Mouse (Mus musculus) hindbrain, embryonic 12.5 days (tissue): ENCODE data around the gene Fam19a5. TPM values are rescaled to one million over a fixed set of nuclear protein-coding genes. Genes with fewer than 3 reads are reported as not detected.

ENCODE experiments used
- ATAC-seq: fragments of 200-750 bp; cut with Nextera tagmentation; 2 replicates; pipeline ENCODE4 v1.8.0; 2017; ENCODE audit warnings: moderate TSS enrichment; ENCODE audit not compliant: low FRiP score
- H3K27ac ChIP-seq: fragments of 300-500 bp; sonication (generic); 2 replicates; pipeline ENCODE4 v1.5.1; 2016; ENCODE audit warnings: mild to moderate bottlenecking
- H3K27me3 ChIP-seq: fragments of 300-500 bp; sonication (generic); 2 replicates; pipeline ENCODE4 v1.6.1; 2016; ENCODE audit warnings: mild to moderate bottlenecking
- H3K36me3 ChIP-seq: fragments of 300-500 bp; sonication (generic); 2 replicates; pipeline ENCODE4 v1.6.1; 2016; ENCODE audit warnings: mild to moderate bottlenecking
- H3K4me1 ChIP-seq: fragments of 300-500 bp; sonication (generic); 2 replicates; pipeline ENCODE4 v1.6.1; 2016
- H3K4me2 ChIP-seq: fragments of 300-500 bp; sonication (generic); replicated peaks from 2 replicates; pipeline ENCODE4 v1.6.1; 2016; ENCODE audit warnings: mild to moderate bottlenecking
- H3K4me3 ChIP-seq: fragments of 300-500 bp; sonication (generic); 2 replicates; pipeline ENCODE4 v1.5.1; 2016; ENCODE audit warnings: mild to moderate bottlenecking
- H3K9ac ChIP-seq: fragments of 300-500 bp; sonication (generic); 2 replicates; pipeline ENCODE4 v1.6.1; 2016; ENCODE audit warnings: mild to moderate bottlenecking, moderate library complexity
- H3K9me3 ChIP-seq: fragments of 300-500 bp; sonication (generic); replicated peaks from 2 replicates; pipeline ENCODE4 v1.6.1; 2016; ENCODE audit warnings: mild to moderate bottlenecking
- WGBS: fragments of 180-500 bp; shearing (Covaris S2); methylation state at CpG from one replicate; pipeline ENCODE4 v1.1.7; 2016; 5-methylcytosine and 5-hydroxymethylcytosine counted together
- polyA plus RNA-seq: library from polyadenylated mRNA; unstranded; fragments of >200 nt; fragmentation: Nextera tagmentation; extraction: Ambion mirVana; gene quantifications from 2 replicates; pipeline ENCODE4 v1.2.1, GENCODE M21; 2016

The Fam19a5 gene
- polyA plus RNA-seq, 1 experiment from 2014 or later = 13.6 TPM

GRCm38 (mm10) chr15:87646313-87647061 is 102.4 kb downstream of the Fam19a5 start:
- Histone ChIP-seq H3K9ac (no peak overlapping the region), H3K27ac (no peak overlapping the region), H3K4me2 (no peak overlapping the region), H3K9me3 (no peaks in the 10 kb centered on the region; the same call in 1 of the 2 replicates), H3K4me1 (peaks cover 13% of the 10 kb centered on the region), H3K27me3 (no peaks in the 10 kb centered on the region), H3K36me3 (no peaks in the 10 kb centered on the region), H3K4me3 (no peak overlapping the region)
- ATAC-seq = no peak
- 73% methylated on average over 5 of the region's 5 CpGs for WGBS

DNA sequence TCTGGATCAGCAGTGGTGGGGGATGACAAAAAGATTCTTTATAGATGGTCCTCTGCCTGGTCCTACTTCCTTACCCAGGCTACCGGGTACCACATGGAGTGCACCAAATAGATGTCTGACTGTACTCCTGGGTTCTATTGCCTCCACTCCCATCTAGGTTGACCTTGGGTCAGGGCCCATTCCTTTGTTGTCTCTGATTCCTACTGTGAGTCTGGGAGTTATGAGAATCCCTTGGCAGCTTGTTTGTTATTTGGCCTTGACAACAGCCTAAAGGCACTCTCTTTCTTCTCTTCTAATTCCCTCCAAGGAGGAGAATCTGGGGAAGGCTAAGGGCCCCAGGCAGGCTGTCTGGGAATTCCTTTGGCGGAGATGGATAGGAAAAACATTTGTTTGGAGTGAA is 105.6 kb downstream of the Fam19a5 start:
- Histone ChIP-seq H3K36me3 (no peaks in the 10 kb centered on the region), H3K27me3 (no peaks in the 10 kb centered on the region), H3K9ac (no peak overlapping the region), H3K4me2 (no peak overlapping the region), H3K27ac (no peak overlapping the region), H3K4me1 (peaks cover 13% of the 10 kb centered on the region), H3K4me3 (no peak overlapping the region), H3K9me3 (no peaks in the 10 kb centered on the region)
- WGBS = 52% methylated on average over 2 of the region's 2 CpGs
- no peak for ATAC-seq

- Histone ChIP-seq H3K27me3 (no peaks in the 10 kb centered on the region), H3K4me3 (no peak overlapping the region), H3K4me2 (no peak overlapping the region), H3K9ac (no peak overlapping the region), H3K9me3 (no peaks in the 10 kb centered on the region), H3K4me1 (no peaks in the 10 kb centered on the region), H3K27ac (no peak overlapping the region), H3K36me3 (no peaks in the 10 kb centered on the region)
- no peak for ATAC-seq
- WGBS = 75% methylated on average over 6 of the region's 6 CpGs
These were observed 110.5 kb downstream of the Fam19a5 start for GRCm38 (mm10) chr15:87654551-87654950.

DNA sequence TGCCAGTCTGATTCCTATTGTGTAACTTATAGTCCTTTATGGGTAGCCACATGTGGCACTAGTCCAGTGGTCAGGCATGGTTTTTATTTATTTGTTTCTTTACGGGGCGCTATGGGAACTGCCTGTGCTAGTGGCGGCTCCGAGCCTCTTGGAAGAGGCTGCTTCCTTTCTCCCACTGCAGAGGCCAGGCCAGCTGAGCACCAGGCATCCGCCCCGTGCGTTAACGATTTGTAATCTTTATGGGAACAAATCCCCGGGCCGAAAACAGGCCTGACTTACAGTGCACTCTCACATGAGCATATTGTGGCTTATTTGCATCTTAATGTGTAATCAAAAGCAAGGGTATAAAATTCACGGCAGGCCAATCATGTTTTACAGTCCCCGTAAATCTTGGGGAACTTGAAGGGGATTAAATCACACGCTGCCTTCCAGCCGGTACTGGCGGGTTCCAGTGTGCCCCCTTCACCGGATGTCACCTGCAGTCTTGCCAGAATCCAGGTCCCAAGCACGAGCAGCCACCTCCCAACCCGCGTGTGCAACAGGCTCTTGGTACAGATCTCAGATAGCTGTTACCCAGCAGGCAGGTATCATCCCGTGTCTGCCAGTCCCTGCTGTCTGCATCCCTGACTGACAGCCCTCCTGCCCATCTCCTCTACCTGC is 112.5 kb downstream of the Fam19a5 start:
- Histone ChIP-seq H3K27ac (no peak overlapping the region), H3K4me2 (no peak overlapping the region), H3K27me3 (no peaks in the 10 kb centered on the region), H3K9me3 (no peaks in the 10 kb centered on the region), H3K36me3 (no peaks in the 10 kb centered on the region), H3K4me3 (no peak overlapping the region), H3K4me1 (no peaks in the 10 kb centered on the region), H3K9ac (no peak overlapping the region)
- no peak for ATAC-seq
- WGBS = 80% methylated on average over 20 of the region's 20 CpGs

DNA sequence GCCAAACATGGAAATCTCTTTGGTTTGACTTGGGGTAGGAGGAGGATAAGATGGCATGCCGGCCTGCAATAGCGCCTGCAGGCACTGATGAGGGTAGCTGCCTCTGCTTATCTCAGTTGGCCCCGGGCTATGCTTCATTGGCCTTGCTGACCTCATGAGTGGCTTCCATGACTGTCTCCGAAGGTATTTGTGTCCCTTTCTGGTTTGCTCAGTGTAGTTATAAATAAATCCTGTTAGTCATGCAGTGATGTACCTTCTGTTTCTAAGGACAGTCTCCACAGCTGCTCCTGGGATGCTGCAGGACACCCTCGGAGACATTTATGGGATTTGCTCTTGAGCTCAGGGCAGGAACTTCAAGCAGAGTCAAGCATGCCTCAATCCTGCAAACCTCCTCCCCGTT is 115.6 kb downstream of the Fam19a5 start:
- H3K27ac ChIP-seq = no peak overlapping the region
- no peak overlapping the region for H3K4me3 ChIP-seq
- ATAC-seq = no peak
- H3K9me3 ChIP-seq = no peaks in the 10 kb centered on the region
- no peak overlapping the region for H3K9ac ChIP-seq
- H3K36me3 ChIP-seq = no peaks in the 10 kb centered on the region
- no peaks in the 10 kb centered on the region for H3K4me1 ChIP-seq
- H3K4me2 ChIP-seq = no peak overlapping the region
- no peaks in the 10 kb centered on the region for H3K27me3 ChIP-seq
- WGBS = 94% methylated on average over 6 of the region's 6 CpGs

- Histone ChIP-seq H3K4me3 (no peak overlapping the region), H3K36me3 (no peaks in the 10 kb centered on the region), H3K4me2 (no peak overlapping the region), H3K9ac (no peak overlapping the region), H3K27ac (no peak overlapping the region), H3K9me3 (no peaks in the 10 kb centered on the region), H3K4me1 (peaks cover 2% of the 10 kb centered on the region), H3K27me3 (no peaks in the 10 kb centered on the region)
- no peak for ATAC-seq
- 81% methylated on average over 7 of the region's 7 CpGs for WGBS
These were observed 117.9 kb downstream of the Fam19a5 start for GRCm38 (mm10) chr15:87661954-87662353.

DNA sequence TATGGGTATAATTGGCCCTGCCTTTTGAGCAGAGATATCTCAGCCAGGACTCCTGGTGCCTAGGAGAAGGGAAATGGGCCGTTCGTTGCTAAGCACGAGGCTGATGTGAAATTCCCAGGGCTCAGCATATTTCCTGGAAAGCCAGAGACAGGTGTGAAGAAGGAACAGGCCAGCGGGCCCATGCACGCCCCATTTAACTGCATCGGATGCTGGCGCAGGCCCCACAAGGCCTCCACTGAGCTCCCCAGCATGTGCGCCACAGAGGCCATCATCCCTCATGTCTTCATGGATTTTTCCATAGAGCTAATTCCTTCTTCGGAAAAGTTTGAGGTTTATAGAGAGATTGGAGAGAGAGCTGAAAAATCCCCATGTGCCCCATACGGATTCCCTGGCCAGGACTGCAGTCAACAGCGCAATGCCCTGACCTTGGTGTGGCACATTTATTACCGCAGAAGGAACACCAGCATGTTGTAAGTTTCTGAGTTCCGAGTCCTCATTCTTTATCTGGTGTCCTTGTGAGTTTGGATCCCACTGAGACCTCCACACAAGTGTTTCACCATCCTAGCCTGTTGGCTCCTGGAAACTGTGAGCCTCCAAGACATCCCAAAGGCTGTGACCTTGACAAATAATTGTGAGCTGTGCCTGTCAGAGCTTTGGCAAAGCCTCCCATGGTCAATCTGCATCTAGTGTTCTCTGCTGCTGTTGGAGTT is 122.1 kb downstream of the Fam19a5 start:
- Histone ChIP-seq H3K9ac (no peak overlapping the region), H3K36me3 (no peaks in the 10 kb centered on the region), H3K4me1 (peaks cover 16% of the 10 kb centered on the region), H3K27ac (no peak overlapping the region), H3K9me3 (no peaks in the 10 kb centered on the region), H3K4me2 (no peak overlapping the region), H3K27me3 (no peaks in the 10 kb centered on the region), H3K4me3 (no peak overlapping the region)
- ATAC-seq = no peak
- WGBS = 91% methylated on average over 13 of the region's 13 CpGs

GRCm38 (mm10) chr15:87667416-87667815 is 123.3 kb downstream of the Fam19a5 start:
- ATAC-seq = peak; percentile 54
- H3K4me1 ChIP-seq = peaks cover 28% of the 10 kb centered on the region
- no peak overlapping the region for H3K9ac ChIP-seq
- no peak overlapping the region; the same call in 1 of the 2 replicates for H3K27ac ChIP-seq
- H3K36me3 ChIP-seq = no peaks in the 10 kb centered on the region
- H3K9me3 ChIP-seq = no peaks in the 10 kb centered on the region
- no peak overlapping the region for H3K4me3 ChIP-seq
- no peak overlapping the region for H3K4me2 ChIP-seq
- WGBS = 56% methylated on average over 7 of the region's 7 CpGs
- no peaks in the 10 kb centered on the region for H3K27me3 ChIP-seq

DNA sequence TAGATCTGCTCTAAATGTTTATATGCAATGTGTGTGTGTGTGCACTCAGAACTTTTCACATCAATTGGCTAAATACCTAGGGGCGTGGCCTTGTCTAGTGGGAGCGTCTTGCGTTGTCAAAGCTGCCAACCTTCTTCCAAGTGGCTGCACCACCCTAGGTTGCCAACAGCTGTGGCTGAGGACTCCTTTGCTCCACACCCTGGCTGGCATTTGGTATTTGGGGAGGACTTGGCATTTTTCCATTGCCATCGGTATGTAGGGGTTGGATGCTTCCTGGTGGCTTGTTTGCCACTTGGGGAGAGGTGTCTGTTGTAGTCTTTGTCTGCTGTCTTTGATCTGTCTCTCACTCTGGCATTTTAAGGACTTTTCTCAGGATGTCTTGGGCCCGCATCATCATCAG is 124.0 kb downstream of the Fam19a5 start:
- Histone ChIP-seq H3K4me1 (peaks cover 33% of the 10 kb centered on the region), H3K36me3 (no peaks in the 10 kb centered on the region), H3K9me3 (no peaks in the 10 kb centered on the region), H3K27me3 (no peaks in the 10 kb centered on the region), H3K4me3 (no peak overlapping the region), H3K4me2 (no peak overlapping the region), H3K27ac (no peak overlapping the region), H3K9ac (no peak overlapping the region)
- WGBS = 88% methylated on average over 5 of the region's 5 CpGs
- ATAC-seq = no peak

GRCm38 (mm10) chr15:87671929-87672328 is 127.8 kb downstream of the Fam19a5 start:
- H3K4me2 ChIP-seq = no peak overlapping the region
- WGBS = 60% methylated on average over 9 of the region's 9 CpGs
- H3K36me3 ChIP-seq = no peaks in the 10 kb centered on the region
- H3K9me3 ChIP-seq = no peaks in the 10 kb centered on the region
- ATAC-seq = no peak
- peaks cover 37% of the 10 kb centered on the region for H3K4me1 ChIP-seq
- no peak overlapping the region for H3K9ac ChIP-seq
- no peaks in the 10 kb centered on the region for H3K27me3 ChIP-seq
- H3K4me3 ChIP-seq = no peak overlapping the region
- H3K27ac ChIP-seq = peak overlapping the region; percentile 12; the same call in 1 of the 2 replicates

DNA sequence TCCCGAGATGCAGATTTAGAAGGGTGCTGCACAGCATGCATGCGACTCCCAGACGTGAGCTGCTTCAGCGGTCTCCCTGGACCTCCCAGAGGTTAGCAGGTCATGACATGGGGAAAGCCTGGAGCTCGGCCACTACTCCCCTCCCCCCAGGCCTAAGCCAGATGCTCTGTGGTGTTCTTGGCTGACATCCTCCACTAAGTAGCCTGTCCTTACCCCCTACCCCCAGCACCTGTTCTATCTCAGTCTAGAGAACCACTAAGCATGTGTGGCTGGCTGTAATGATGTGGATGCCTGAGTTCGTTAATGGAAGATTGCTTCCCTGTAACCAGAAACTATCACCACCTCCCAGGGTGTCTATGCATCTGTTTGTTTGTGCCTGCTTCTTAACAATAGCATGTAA is 134.6 kb downstream of the Fam19a5 start:
- no peak overlapping the region for H3K4me2 ChIP-seq
- no peak overlapping the region for H3K4me3 ChIP-seq
- H3K9me3 ChIP-seq = no peaks in the 10 kb centered on the region
- H3K27me3 ChIP-seq = no peaks in the 10 kb centered on the region
- no peak overlapping the region for H3K9ac ChIP-seq
- ATAC-seq = no peak
- no peaks in the 10 kb centered on the region for H3K36me3 ChIP-seq
- H3K27ac ChIP-seq = no peak overlapping the region
- H3K4me1 ChIP-seq = peaks cover 13% of the 10 kb centered on the region
- WGBS = 57% methylated on average over 6 of the region's 6 CpGs

GRCm38 (mm10) chr15:87682410-87682809 is 138.3 kb downstream of the Fam19a5 start:
- no peak overlapping the region for H3K4me2 ChIP-seq
- no peak overlapping the region for H3K4me3 ChIP-seq
- no peaks in the 10 kb centered on the region for H3K9me3 ChIP-seq
- no peaks in the 10 kb centered on the region for H3K27me3 ChIP-seq
- 72% methylated on average over 3 of the region's 3 CpGs for WGBS
- ATAC-seq = no peak
- no peak overlapping the region for H3K9ac ChIP-seq
- H3K36me3 ChIP-seq = no peaks in the 10 kb centered on the region
- H3K4me1 ChIP-seq = peaks cover 18% of the 10 kb centered on the region
- H3K27ac ChIP-seq = no peak overlapping the region
